Mouse (Mus musculus) spleen, adult 2 months (tissue): ENCODE data around the gene Dclk1. TPM values are rescaled to one million over a fixed set of nuclear protein-coding genes. Genes with fewer than 3 reads are reported as not detected.

Source experiments
- DNase-seq, 2 experiments: peaks; one replicate each; pipeline versions ENCODE4 v3.0.0 to v3.0.0-alpha.2; 2012 to 2021; ENCODE audit warnings: low spot score in 2 of 2, low read depth in 1 of 2
- H3K27ac ChIP-seq: fragments of 200-500 bp; 2 replicates; pipeline ENCODE4 v1.5.1; 2012; ENCODE audit warnings: low read length, inconsistent platforms; ENCODE audit not compliant: insufficient read depth
- H3K27me3 ChIP-seq: fragments of 200-500 bp; 2 replicates; pipeline ENCODE4 v1.6.1; 2012; ENCODE audit warnings: mild to moderate bottlenecking, moderate library complexity, low read length, inconsistent platforms; ENCODE audit not compliant: control insufficient read depth, insufficient read depth
- H3K36me3 ChIP-seq: fragments of 200-500 bp; 2 replicates; pipeline ENCODE4 v1.6.1; 2012; ENCODE audit warnings: mild to moderate bottlenecking, low read length, inconsistent platforms; ENCODE audit not compliant: control insufficient read depth, insufficient read depth
- H3K4me1 ChIP-seq: fragments of 200-500 bp; 2 replicates; pipeline ENCODE4 v1.6.1; 2011; ENCODE audit warnings: inconsistent platforms; ENCODE audit not compliant: control insufficient read depth, insufficient read depth, insufficient read length
- H3K4me3 ChIP-seq: fragments of 200-500 bp; 2 replicates; pipeline ENCODE4 v1.5.1; 2011; ENCODE audit warnings: mild to moderate bottlenecking, inconsistent platforms; ENCODE audit not compliant: insufficient read depth, insufficient read length; ENCODE audit errors: extremely low read depth
- CTCF ChIP-seq: fragments of 200-500 bp; IDR thresholded peaks from 2 replicates; pipeline ENCODE4 v1.5.1; 2011; ENCODE audit warnings: mild to moderate bottlenecking, inconsistent platforms; ENCODE audit not compliant: insufficient read depth, insufficient read length, insufficient replicate concordance; ENCODE audit errors: extremely low read depth
- POLR2A ChIP-seq: fragments of 200-500 bp; IDR thresholded peaks from 2 replicates; pipeline ENCODE4 v1.6.1; 2011; ENCODE audit warnings: low read depth, low read length, inconsistent platforms
- WGBS: fragments of 180-500 bp; shearing (Covaris S2); methylation state at CpG from one replicate; pipeline ENCODE4 v1.1.7; 2018; 5-methylcytosine and 5-hydroxymethylcytosine counted together
- polyA plus RNA-seq: library from polyadenylated mRNA; depleted of rRNA; stranded (reverse); fragments of >200 nt; gene quantifications from 2 replicates; pipeline ENCODE4 v1.2.3, GENCODE M21; 2012

Dclk1 gene
- polyA plus RNA-seq, 1 experiment: 3.0 TPM

DNA sequence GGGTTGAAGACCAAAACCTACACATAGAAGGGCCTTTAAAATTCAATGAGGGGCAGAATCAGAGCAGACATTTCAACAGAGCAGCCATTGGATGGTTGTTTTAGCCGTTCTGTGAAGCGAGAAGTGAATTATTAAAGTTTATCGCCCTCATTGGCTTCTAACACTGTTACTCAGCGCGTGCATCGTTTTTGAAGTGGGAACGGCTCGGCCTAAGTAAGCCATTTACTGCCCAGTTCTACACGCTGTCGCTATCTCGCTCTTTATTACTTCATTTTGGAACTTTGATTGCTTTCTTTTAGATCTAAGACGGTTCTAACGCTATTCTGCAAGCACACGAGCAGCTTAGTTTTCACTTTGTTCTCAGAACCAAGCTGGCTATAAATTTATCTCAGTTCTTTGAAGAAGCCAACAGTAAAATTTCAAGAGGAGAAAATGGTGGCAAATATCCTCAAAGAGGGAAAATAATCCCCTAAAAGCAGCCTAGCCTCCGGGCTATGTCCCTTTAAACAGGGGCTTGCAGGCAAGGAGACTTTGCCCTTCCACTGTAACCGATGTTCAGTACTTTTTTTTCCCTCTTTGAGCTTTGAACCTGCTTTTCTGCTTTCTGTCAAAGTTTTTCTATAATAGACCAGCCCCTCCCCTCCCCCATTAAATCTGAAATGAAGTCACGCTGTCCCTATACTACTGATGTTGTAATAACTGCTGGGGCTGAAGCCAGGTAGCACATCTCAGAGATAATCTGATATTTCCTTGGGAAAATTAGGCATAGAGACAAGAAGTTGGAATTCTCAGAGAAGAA is 290.2 kb downstream of the Dclk1 start:
- H3K27ac ChIP-seq: no peak overlapping the region
- 95% methylated on average over 17 of the region's 17 CpGs for WGBS
- no peak for TF ChIP-seq POLR2A
- no peak for TF ChIP-seq CTCF

DNA sequence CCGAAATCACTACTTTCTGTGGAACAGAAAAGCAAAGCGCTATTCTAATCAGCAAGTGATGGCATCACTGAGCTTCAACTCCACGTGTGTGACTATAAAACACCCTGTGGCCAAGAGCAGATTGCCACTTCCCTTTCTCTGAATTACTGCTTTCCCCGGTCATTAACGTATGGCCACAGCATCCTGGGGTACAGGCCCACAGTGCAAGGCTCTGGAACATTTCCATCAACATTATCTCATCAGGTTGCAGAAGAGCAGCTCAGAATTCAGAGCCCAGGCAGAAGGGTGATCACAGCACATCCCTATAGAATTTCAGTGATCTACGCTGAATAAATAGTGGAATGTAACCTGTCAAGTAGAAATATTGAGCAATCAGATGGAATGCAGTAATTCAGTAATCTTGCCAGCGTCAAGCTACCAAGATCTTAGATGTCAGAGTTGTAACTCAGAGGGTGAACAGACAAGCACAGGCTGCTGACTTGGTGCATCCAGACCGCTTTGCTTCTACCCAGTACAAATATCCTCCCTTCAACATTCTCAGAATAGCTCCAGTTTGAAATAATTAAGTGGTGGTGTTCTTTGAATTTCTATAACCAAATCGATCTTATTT is 293.5 kb downstream of the Dclk1 start:
- no peak for DNase-seq
- no peaks in the 10 kb centered on the region for H3K4me1 ChIP-seq
- WGBS: 36% methylated on average over 9 of the region's 9 CpGs
- H3K27ac ChIP-seq: no peak overlapping the region
- H3K27me3 ChIP-seq: no peaks in the 10 kb centered on the region
- H3K36me3 ChIP-seq: no peaks in the 10 kb centered on the region
- H3K4me3 ChIP-seq: no peak overlapping the region
- TF ChIP-seq POLR2A (no peak), CTCF (no peak)

More for the DNA sequence above, 290.2 kb downstream of the Dclk1 start:
- H3K4me3 ChIP-seq: no peak overlapping the region
- no peak for DNase-seq
- H3K27me3 ChIP-seq: no peaks in the 10 kb centered on the region
- H3K4me1 ChIP-seq: no peaks in the 10 kb centered on the region
- no peaks in the 10 kb centered on the region for H3K36me3 ChIP-seq

DNA sequence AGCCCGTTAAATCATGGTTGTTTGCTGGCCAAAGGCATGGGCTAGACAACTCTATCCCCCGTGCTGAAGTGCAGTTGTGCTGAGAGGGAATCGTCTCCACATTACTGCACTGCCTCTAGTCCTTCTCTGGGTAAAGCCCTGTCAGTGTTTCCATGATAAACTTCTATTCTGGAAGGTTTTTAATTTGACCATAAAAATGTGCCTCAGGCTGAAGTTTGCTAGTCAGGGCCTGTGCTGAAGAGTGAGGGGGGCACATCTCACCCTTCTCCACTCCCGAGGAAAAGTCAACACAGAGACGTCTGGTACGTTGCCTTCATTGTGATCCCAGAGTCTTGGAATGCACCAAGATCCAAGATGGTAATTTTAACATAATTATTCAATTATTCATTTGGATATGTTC is 294.7 kb downstream of the Dclk1 start:
- 83% methylated on average over 6 of the region's 6 CpGs for WGBS
- DNase-seq: no peak

DNA sequence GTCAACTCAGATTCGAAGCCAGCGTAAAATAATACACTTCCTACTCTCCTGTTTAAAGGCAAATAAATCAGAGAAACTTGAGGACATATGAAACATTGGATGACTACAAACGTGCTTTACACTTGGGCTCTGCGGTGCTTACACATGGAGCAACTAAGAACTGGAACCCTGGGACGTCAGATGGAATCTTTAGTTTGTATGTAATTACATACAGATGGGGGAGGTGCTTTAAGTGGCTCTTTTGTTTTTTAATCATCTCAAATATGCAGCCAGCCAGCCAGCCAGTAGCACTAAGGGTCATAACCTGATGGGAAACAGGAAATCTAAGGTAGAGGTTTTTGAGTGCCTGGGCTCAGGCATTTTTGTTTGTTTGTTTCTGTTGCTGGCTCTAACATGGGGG is 295.6 kb downstream of the Dclk1 start:
- DNase-seq: no peak
- no peak overlapping the region for H3K4me3 ChIP-seq
- TF ChIP-seq POLR2A (no peak), CTCF (no peak)
- H3K4me1 ChIP-seq: no peaks in the 10 kb centered on the region
- no peaks in the 10 kb centered on the region for H3K27me3 ChIP-seq
- no peaks in the 10 kb centered on the region for H3K36me3 ChIP-seq
- H3K27ac ChIP-seq: no peak overlapping the region
- WGBS: 90% methylated on average over 5 of the region's 5 CpGs

More for the DNA sequence above, 294.7 kb downstream of the Dclk1 start:
- TF ChIP-seq CTCF: no peak
- no peaks in the 10 kb centered on the region for H3K36me3 ChIP-seq
- no peaks in the 10 kb centered on the region for H3K27me3 ChIP-seq
- no peaks in the 10 kb centered on the region for H3K4me1 ChIP-seq
- H3K27ac ChIP-seq: no peak overlapping the region
- H3K4me3 ChIP-seq: no peak overlapping the region

DNA sequence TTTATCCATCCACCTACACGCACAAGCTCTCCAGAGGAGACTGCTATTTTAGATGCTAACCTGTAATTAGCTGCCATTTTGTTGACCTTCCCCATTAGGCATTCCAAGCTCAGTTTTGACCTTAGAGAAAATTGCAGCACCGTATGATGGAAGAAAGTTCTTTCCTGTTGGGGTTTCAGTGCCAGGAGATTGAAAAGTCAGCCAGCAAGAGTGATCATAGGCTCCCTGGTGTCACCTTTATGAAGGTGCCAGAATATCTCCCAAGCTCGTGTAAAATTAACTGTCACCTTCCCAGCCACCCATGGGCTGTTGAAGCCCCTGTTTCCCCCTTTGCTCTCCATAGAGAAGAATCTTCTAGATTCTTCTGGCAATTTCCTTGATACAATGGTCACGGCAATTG is 297.2 kb downstream of the Dclk1 start:
- WGBS: 81% methylated on average over 4 of the region's 4 CpGs
- DNase-seq: no peak
- Histone ChIP-seq H3K27ac (no peak overlapping the region), H3K4me1 (no peaks in the 10 kb centered on the region), H3K36me3 (no peaks in the 10 kb centered on the region), H3K4me3 (no peak overlapping the region), H3K27me3 (no peaks in the 10 kb centered on the region)
- TF ChIP-seq POLR2A (no peak), CTCF (no peak)

DNA sequence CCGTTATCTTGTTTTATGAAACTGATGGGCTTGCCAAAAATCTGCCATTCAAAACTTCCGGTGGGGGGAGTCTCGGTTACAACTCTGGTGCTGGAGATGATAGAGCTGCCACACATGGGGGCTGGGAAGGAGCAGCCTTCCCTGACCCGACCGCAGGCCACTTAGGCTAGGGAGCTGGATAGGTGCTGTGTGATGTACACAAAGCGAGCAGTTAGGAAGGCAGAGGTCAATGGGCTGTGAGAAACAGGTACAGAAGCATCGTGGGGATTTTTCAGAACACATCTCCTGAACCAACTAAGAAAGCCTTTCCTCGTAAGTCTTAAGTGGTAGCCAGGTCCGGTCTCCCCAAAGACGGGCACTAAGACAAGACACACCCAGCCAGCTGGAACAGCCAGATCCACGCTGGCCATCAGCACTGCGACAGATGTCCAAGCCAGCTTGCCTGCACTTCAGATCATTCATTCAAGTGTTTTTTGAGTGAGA is 297.7 kb downstream of the Dclk1 start:
- H3K4me3 ChIP-seq: no peak overlapping the region
- WGBS: 87% methylated on average over 12 of the region's 12 CpGs
- H3K27me3 ChIP-seq: no peaks in the 10 kb centered on the region
- no peak overlapping the region for H3K27ac ChIP-seq
- DNase-seq: no peak
- TF ChIP-seq POLR2A: no peak
- TF ChIP-seq CTCF: no peak
- H3K36me3 ChIP-seq: no peaks in the 10 kb centered on the region
- H3K4me1 ChIP-seq: no peaks in the 10 kb centered on the region
